Mouse (Mus musculus) embryonic facial prominence, embryonic 14.5 days (tissue): ENCODE data around the gene Cnih4. TPM values are rescaled to one million over a fixed set of nuclear protein-coding genes. Genes with fewer than 3 reads are reported as not detected.

Source experiments
- ATAC-seq: fragments of 200-750 bp; cut with Nextera tagmentation; 2 replicates; pipeline ENCODE4 v1.8.0; 2017; ENCODE audit warnings: low read depth, moderate number of reproducible peaks, moderate TSS enrichment
- DNase-seq: peaks from one replicate; pipeline ENCODE4 v3.0.0-alpha.2; 2015; ENCODE audit warnings: low spot score
- H3K27ac ChIP-seq: fragments of 300-500 bp; sonication (generic); replicated peaks from 2 replicates; pipeline ENCODE4 v1.5.1; 2014; ENCODE audit warnings: low read depth, mild to moderate bottlenecking, low read length, moderate library complexity
- H3K27me3 ChIP-seq: fragments of 300-500 bp; sonication (generic); replicated peaks from 2 replicates; pipeline ENCODE4 v1.6.1; 2014; ENCODE audit warnings: low read length; ENCODE audit not compliant: control insufficient read depth, insufficient read depth
- H3K36me3 ChIP-seq: fragments of 300-500 bp; sonication (generic); 2 replicates; pipeline ENCODE4 v1.6.1; 2014; ENCODE audit warnings: low read length, mixed read lengths; ENCODE audit not compliant: control insufficient read depth, insufficient read depth
- H3K4me1 ChIP-seq: fragments of 300-500 bp; sonication (generic); 2 replicates; pipeline ENCODE4 v1.6.1; 2014; ENCODE audit warnings: antibody characterized with exemption, low read length; ENCODE audit not compliant: control insufficient read depth, insufficient read depth
- H3K4me2 ChIP-seq: fragments of 300-500 bp; sonication (generic); 2 replicates; pipeline ENCODE4 v1.6.1; 2014; ENCODE audit warnings: low read depth, mild to moderate bottlenecking, low read length, moderate library complexity, mixed read lengths
- H3K4me3 ChIP-seq: fragments of 300-500 bp; sonication (generic); 2 replicates; pipeline ENCODE4 v1.5.1; 2014; ENCODE audit warnings: low read depth, mild to moderate bottlenecking, low read length
- H3K9ac ChIP-seq: fragments of 300-500 bp; sonication (generic); 2 replicates; pipeline ENCODE4 v1.6.1; 2014; ENCODE audit warnings: low read depth, mild to moderate bottlenecking, low read length, moderate library complexity, mixed read lengths
- H3K9me3 ChIP-seq: fragments of 300-500 bp; sonication (generic); 2 replicates; pipeline ENCODE4 v1.6.1; 2016; ENCODE audit warnings: low read length; ENCODE audit not compliant: control insufficient read depth
- WGBS: fragments of 180-500 bp; shearing (Covaris S2); extraction: QIAGEN DNeasy Blood & Tissue Kit; methylation state at CpG from one replicate; pipeline ENCODE4 v1.1.7; 2014; 5-methylcytosine and 5-hydroxymethylcytosine counted together
- polyA plus RNA-seq: library from polyadenylated mRNA; unstranded; fragments of >200 nt; fragmentation: Nextera tagmentation; extraction: Ambion mirVana; gene quantifications from 2 replicates; pipeline ENCODE4 v1.2.1, GENCODE M21; 2014

Gene Cnih4
- polyA plus RNA-seq, 1 experiment from 2014 or later = 101 TPM

- no peak for DNase-seq
These were observed 70.0 kb downstream of the Cnih4 start for GRCm38 (mm10) chr1:181214296-181215035.

GRCm38 (mm10) chr1:181216315-181216714 lies 71.8 kb downstream of the Cnih4 start:
- no peak for ATAC-seq
- Histone ChIP-seq H3K27me3 (no peaks in the 10 kb centered on the region), H3K36me3 (no peaks in the 10 kb centered on the region), H3K4me3 (no peak overlapping the region), H3K9ac (no peak overlapping the region), H3K27ac (no peak overlapping the region), H3K9me3 (no peaks in the 10 kb centered on the region), H3K4me1 (0 out of 2 replicates have a peak, but pooled peaks cover 3% of the 10 kb centered on the region), H3K4me2 (no peak overlapping the region)
- WGBS = 68% methylated on average over 2 of the region's 4 CpGs
- no peak for DNase-seq

More at GRCm38 (mm10) chr1:181214296-181215035, 70.0 kb downstream of the Cnih4 start:
- peaks cover 10% of the 10 kb centered on the region for H3K4me1 ChIP-seq
- H3K36me3 ChIP-seq = no peaks in the 10 kb centered on the region
- no peak overlapping the region for H3K4me2 ChIP-seq
- H3K27ac ChIP-seq = no peak overlapping the region
- ATAC-seq = no peak
- H3K4me3 ChIP-seq = no peak overlapping the region
- WGBS = 87% methylated on average over 8 of the region's 8 CpGs
- H3K27me3 ChIP-seq = no peaks in the 10 kb centered on the region
- H3K9me3 ChIP-seq = no peaks in the 10 kb centered on the region
- H3K9ac ChIP-seq = no peak overlapping the region

Other genes with a start within 250 kb of the Cnih4 start
- gene Pycr2, start 240.4 kb upstream of the Cnih4 start, polyA plus RNA-seq = 77.6 and 92.2 TPM in 2 replicates
- gene Lefty1, start 209.7 kb upstream of the Cnih4 start, polyA plus RNA-seq = 2.9 and 3.2 TPM in 2 replicates
- 12.5 and 13.2 TPM in 2 replicates for gene Tmem63a, start 202.3 kb upstream of the Cnih4 start, polyA plus RNA-seq
- gene Ephx1, start 123.8 kb upstream of the Cnih4 start, polyA plus RNA-seq = 13.1 and 15.4 TPM in 2 replicates
- not detected in 2 replicates for gene 9130409I23Rik, start 93.5 kb upstream of the Cnih4 start, polyA plus RNA-seq
- gene Nvl, start 489 bp upstream of the Cnih4 start, polyA plus RNA-seq = 28.7 and 33.8 TPM in 2 replicates
- 41.7 and 50.8 TPM in 2 replicates for gene Wdr26, start 67.3 kb downstream of the Cnih4 start, polyA plus RNA-seq
- 1.3 and 1.6 TPM in 2 replicates for gene Cnih3, start 207.9 kb downstream of the Cnih4 start, polyA plus RNA-seq